Mouse (Mus musculus): ENCODE measurements around the gene P3h2. TPM values are rescaled to one million over a fixed set of nuclear protein-coding genes. Genes with fewer than 3 reads are reported as not detected.

Gene P3h2
- polyA plus RNA-seq, 1 experiment from 2014 or later = 9.6 TPM

- Histone ChIP-seq H3K9ac (replicated peaks; ENCODE audit: low read depth, low read length) (no peak overlapping the region), H3K9me3 (ENCODE audit: control insufficient read depth, low read depth, low read length) (no peaks in the 10 kb centered on the region), H3K4me2 (replicated peaks; ENCODE audit: low read depth, low read length) (no peak overlapping the region), H3K4me3 (ENCODE audit: low read depth, low read length) (no peak overlapping the region), H3K4me1 (ENCODE audit: control insufficient read depth, insufficient read depth, low read length) (peaks cover 20% of the 10 kb centered on the region), H3K27me3 (ENCODE audit: control insufficient read depth, insufficient read depth, low read length) (no peaks in the 10 kb centered on the region), H3K36me3 (ENCODE audit: control insufficient read depth, insufficient read depth, low read length) (no peaks in the 10 kb centered on the region), H3K27ac (ENCODE audit: low read length) (no peak overlapping the region)
- ATAC-seq (ENCODE audit: insufficient number of reproducible peaks, insufficient read depth, low FRiP score, low read depth) = 0 out of 2 replicates have a peak, but pooled peaks have one; percentile 7
Measured at GRCm38 (mm10) chr16:26082391-26082790, 23.2 kb downstream of the P3h2 start.

GRCm38 (mm10) chr16:26078923-26079351, 26.6 kb downstream of the P3h2 start:
- Histone ChIP-seq H3K4me3 (ENCODE audit: low read depth, low read length) (no peak overlapping the region), H3K4me1 (ENCODE audit: control insufficient read depth, insufficient read depth, low read length) (peaks cover 20% of the 10 kb centered on the region), H3K9ac (replicated peaks; ENCODE audit: low read depth, low read length) (no peak overlapping the region), H3K36me3 (ENCODE audit: control insufficient read depth, insufficient read depth, low read length) (no peaks in the 10 kb centered on the region), H3K4me2 (replicated peaks; ENCODE audit: low read depth, low read length) (no peak overlapping the region), H3K9me3 (ENCODE audit: control insufficient read depth, low read depth, low read length) (no peaks in the 10 kb centered on the region), H3K27ac (ENCODE audit: low read length) (peak overlapping the region; percentile 6; the same call in 1 of the 2 replicates), H3K27me3 (ENCODE audit: control insufficient read depth, insufficient read depth, low read length) (no peaks in the 10 kb centered on the region)
- 7% methylated on average over 7 of the region's 7 CpGs for WGBS
- 0 out of 2 replicates have a peak, but pooled peaks have one; percentile 34 for ATAC-seq (ENCODE audit: insufficient number of reproducible peaks, insufficient read depth, low FRiP score, low read depth)

GRCm38 (mm10) chr16:26078100-26078422, 27.5 kb downstream of the P3h2 start:
- no peaks in the 10 kb centered on the region for H3K27me3 ChIP-seq (ENCODE audit: control insufficient read depth, insufficient read depth, low read length)
- 47% methylated on average over 2 of the region's 2 CpGs for WGBS
- no peaks in the 10 kb centered on the region for H3K9me3 ChIP-seq (ENCODE audit: control insufficient read depth, low read depth, low read length)
- no peak overlapping the region; the same call in 1 of the 2 replicates for H3K27ac ChIP-seq (ENCODE audit: low read length)
- no peak for ATAC-seq (ENCODE audit: insufficient number of reproducible peaks, insufficient read depth, low FRiP score, low read depth)
- no peak overlapping the region for H3K4me2 ChIP-seq (replicated peaks; ENCODE audit: low read depth, low read length)
- H3K9ac ChIP-seq (replicated peaks; ENCODE audit: low read depth, low read length) = no peak overlapping the region
- no peak overlapping the region for H3K4me3 ChIP-seq (ENCODE audit: low read depth, low read length)
- H3K4me1 ChIP-seq (ENCODE audit: control insufficient read depth, insufficient read depth, low read length) = peaks cover 19% of the 10 kb centered on the region
- no peaks in the 10 kb centered on the region for H3K36me3 ChIP-seq (ENCODE audit: control insufficient read depth, insufficient read depth, low read length)

- H3K36me3 ChIP-seq (ENCODE audit: control insufficient read depth, insufficient read depth, low read length) = no peaks in the 10 kb centered on the region
- H3K9me3 ChIP-seq (ENCODE audit: control insufficient read depth, low read depth, low read length) = no peaks in the 10 kb centered on the region
- no peaks in the 10 kb centered on the region for H3K27me3 ChIP-seq (ENCODE audit: control insufficient read depth, insufficient read depth, low read length)
- no peak overlapping the region for H3K9ac ChIP-seq (replicated peaks; ENCODE audit: low read depth, low read length)
- ATAC-seq (ENCODE audit: insufficient number of reproducible peaks, insufficient read depth, low FRiP score, low read depth) = no peak; the same call in 1 of the 2 replicates
- no peak overlapping the region; the same call in 1 of the 2 replicates for H3K27ac ChIP-seq (ENCODE audit: low read length)
- H3K4me2 ChIP-seq (replicated peaks; ENCODE audit: low read depth, low read length) = no peak overlapping the region
- H3K4me1 ChIP-seq (ENCODE audit: control insufficient read depth, insufficient read depth, low read length) = peaks cover 16% of the 10 kb centered on the region
- H3K4me3 ChIP-seq (ENCODE audit: low read depth, low read length) = no peak overlapping the region
- WGBS = 65% methylated on average over 10 of the region's 10 CpGs
Measured at GRCm38 (mm10) chr16:26077246-26078099, 28.1 kb downstream of the P3h2 start.

GRCm38 (mm10) chr16:26075063-26075462, 30.5 kb downstream of the P3h2 start:
- H3K9ac ChIP-seq (replicated peaks; ENCODE audit: low read depth, low read length) = no peak overlapping the region
- no peaks in the 10 kb centered on the region for H3K36me3 ChIP-seq (ENCODE audit: control insufficient read depth, insufficient read depth, low read length)
- H3K9me3 ChIP-seq (ENCODE audit: control insufficient read depth, low read depth, low read length) = no peaks in the 10 kb centered on the region
- H3K4me3 ChIP-seq (ENCODE audit: low read depth, low read length) = no peak overlapping the region
- H3K27ac ChIP-seq (ENCODE audit: low read length) = no peak overlapping the region
- H3K4me2 ChIP-seq (replicated peaks; ENCODE audit: low read depth, low read length) = no peak overlapping the region
- H3K27me3 ChIP-seq (ENCODE audit: control insufficient read depth, insufficient read depth, low read length) = no peaks in the 10 kb centered on the region
- peak; percentile 72; the same call in 1 of the 2 replicates for ATAC-seq (ENCODE audit: insufficient number of reproducible peaks, insufficient read depth, low FRiP score, low read depth)
- H3K4me1 ChIP-seq (ENCODE audit: control insufficient read depth, insufficient read depth, low read length) = peaks cover 16% of the 10 kb centered on the region

- Histone ChIP-seq H3K27me3 (ENCODE audit: control insufficient read depth, insufficient read depth, low read length) (no peaks in the 10 kb centered on the region), H3K4me1 (ENCODE audit: control insufficient read depth, insufficient read depth, low read length) (0 out of 2 replicates have a peak, but pooled peaks cover 3% of the 10 kb centered on the region), H3K4me2 (replicated peaks; ENCODE audit: low read depth, low read length) (no peak overlapping the region), H3K9me3 (ENCODE audit: control insufficient read depth, low read depth, low read length) (no peaks in the 10 kb centered on the region), H3K27ac (ENCODE audit: low read length) (no peak overlapping the region), H3K9ac (replicated peaks; ENCODE audit: low read depth, low read length) (no peak overlapping the region), H3K4me3 (ENCODE audit: low read depth, low read length) (no peak overlapping the region), H3K36me3 (ENCODE audit: control insufficient read depth, insufficient read depth, low read length) (no peaks in the 10 kb centered on the region)
- WGBS = 88% methylated on average over 3 of the region's 3 CpGs
- no peak for ATAC-seq (ENCODE audit: insufficient number of reproducible peaks, insufficient read depth, low FRiP score, low read depth)
Measured at GRCm38 (mm10) chr16:26070376-26070775, 35.2 kb downstream of the P3h2 start.

- 62% methylated on average over 6 of the region's 6 CpGs for WGBS
- Histone ChIP-seq H3K36me3 (ENCODE audit: control insufficient read depth, insufficient read depth, low read length) (no peaks in the 10 kb centered on the region), H3K4me2 (replicated peaks; ENCODE audit: low read depth, low read length) (no peak overlapping the region), H3K27ac (ENCODE audit: low read length) (no peak overlapping the region), H3K4me1 (ENCODE audit: control insufficient read depth, insufficient read depth, low read length) (0 out of 2 replicates have a peak, but pooled peaks cover 3% of the 10 kb centered on the region), H3K27me3 (ENCODE audit: control insufficient read depth, insufficient read depth, low read length) (no peaks in the 10 kb centered on the region), H3K9ac (replicated peaks; ENCODE audit: low read depth, low read length) (no peak overlapping the region), H3K9me3 (ENCODE audit: control insufficient read depth, low read depth, low read length) (no peaks in the 10 kb centered on the region), H3K4me3 (ENCODE audit: low read depth, low read length) (no peak overlapping the region)
- no peak for ATAC-seq (ENCODE audit: insufficient number of reproducible peaks, insufficient read depth, low FRiP score, low read depth)
Measured at GRCm38 (mm10) chr16:26065060-26065459, 40.5 kb downstream of the P3h2 start.

GRCm38 (mm10) chr16:26060239-26061085, 45.1 kb downstream of the P3h2 start:
- no peaks in the 10 kb centered on the region for H3K36me3 ChIP-seq (ENCODE audit: control insufficient read depth, insufficient read depth, low read length)
- WGBS = 83% methylated on average over 5 of the region's 5 CpGs
- no peaks in the 10 kb centered on the region for H3K27me3 ChIP-seq (ENCODE audit: control insufficient read depth, insufficient read depth, low read length)
- no peak overlapping the region for H3K4me3 ChIP-seq (ENCODE audit: low read depth, low read length)
- no peak overlapping the region for H3K9ac ChIP-seq (replicated peaks; ENCODE audit: low read depth, low read length)
- ATAC-seq (ENCODE audit: insufficient number of reproducible peaks, insufficient read depth, low FRiP score, low read depth) = no peak
- no peak overlapping the region for H3K27ac ChIP-seq (ENCODE audit: low read length)
- no peaks in the 10 kb centered on the region for H3K4me1 ChIP-seq (ENCODE audit: control insufficient read depth, insufficient read depth, low read length)
- no peak overlapping the region for H3K4me2 ChIP-seq (replicated peaks; ENCODE audit: low read depth, low read length)
- no peaks in the 10 kb centered on the region for H3K9me3 ChIP-seq (ENCODE audit: control insufficient read depth, low read depth, low read length)
